Mouse (Mus musculus) midbrain, embryonic 15.5 days (tissue): ENCODE results near the gene Pfkfb4. TPM values are rescaled to one million over a fixed set of nuclear protein-coding genes. Genes with fewer than 3 reads are reported as not detected.

Source experiments
- ATAC-seq: fragments of 200-750 bp; cut with Nextera tagmentation; replicated peaks from 2 replicates; pipeline ENCODE4 v1.8.0; 2017; ENCODE audit warnings: moderate TSS enrichment
- H3K27ac ChIP-seq: fragments of 300-500 bp; sonication (generic); 2 replicates; pipeline ENCODE4 v1.5.1; 2015; ENCODE audit warnings: mild to moderate bottlenecking, inconsistent platforms
- H3K27me3 ChIP-seq: fragments of 300-500 bp; sonication (generic); replicated peaks from 2 replicates; pipeline ENCODE4 v1.6.1; 2015; ENCODE audit warnings: inconsistent platforms
- H3K36me3 ChIP-seq: fragments of 300-500 bp; sonication (generic); replicated peaks from 2 replicates; pipeline ENCODE4 v1.6.1; 2015; ENCODE audit warnings: inconsistent platforms
- H3K4me1 ChIP-seq: fragments of 300-500 bp; sonication (generic); 2 replicates; pipeline ENCODE4 v1.6.1; 2015; ENCODE audit warnings: inconsistent platforms
- H3K4me2 ChIP-seq: fragments of 300-500 bp; sonication (generic); 2 replicates; pipeline ENCODE4 v1.6.1; 2015; ENCODE audit warnings: inconsistent platforms, mild to moderate bottlenecking, moderate library complexity
- H3K4me3 ChIP-seq: fragments of 300-500 bp; sonication (generic); 2 replicates; pipeline ENCODE4 v1.5.1; 2015; ENCODE audit warnings: mild to moderate bottlenecking, inconsistent platforms
- H3K9ac ChIP-seq: fragments of 300-500 bp; sonication (generic); 2 replicates; pipeline ENCODE4 v1.6.1; 2015; ENCODE audit warnings: mild to moderate bottlenecking, inconsistent platforms
- H3K9me3 ChIP-seq: fragments of 300-500 bp; sonication (generic); 2 replicates; pipeline ENCODE4 v1.6.1; 2016; ENCODE audit warnings: inconsistent platforms
- WGBS: fragments of 180-500 bp; shearing (Covaris S2); methylation state at CpG from one replicate; pipeline ENCODE4 v1.1.7; 2015; ENCODE audit warnings: mixed read lengths; 5-methylcytosine and 5-hydroxymethylcytosine counted together
- microRNA counts: library from miRNA; unstranded; fragments of <30 nt; microRNA quantifications from one replicate; lab custom pipeline; 2016
- microRNA-seq: library from miRNA; unstranded; fragments of <30 nt; microRNA quantifications from one replicate; pipeline ENCODE4, GENCODE M21; 2016
- polyA plus RNA-seq: library from polyadenylated mRNA; unstranded; fragments of >200 nt; fragmentation: Nextera tagmentation; extraction: Ambion mirVana; gene quantifications from 2 replicates; pipeline ENCODE4 v1.2.1, GENCODE M21; 2015

Gene Pfkfb4
- polyA plus RNA-seq, 1 experiment from 2014 or later, result 36.7 TPM

DNA sequence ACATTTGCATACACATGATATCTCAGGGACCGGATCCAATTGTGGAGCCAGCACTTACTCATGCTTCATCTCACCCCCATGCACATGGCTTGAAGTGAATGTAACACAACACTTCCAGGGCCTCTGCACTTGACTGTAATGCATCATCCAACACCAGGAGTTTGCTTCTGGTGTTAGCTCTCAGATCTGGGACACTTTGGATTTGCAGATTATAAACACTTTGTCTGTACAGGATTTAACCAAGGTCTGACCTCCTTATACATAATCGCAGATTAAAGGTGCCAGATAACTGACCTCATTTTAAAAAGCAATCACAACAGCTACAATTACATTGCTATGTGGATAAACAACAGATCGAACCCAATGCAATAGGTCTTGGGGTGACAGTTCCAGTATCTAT, 88.9 kb downstream of the Pfkfb4 start:
- Histone ChIP-seq H3K9me3 (no peaks in the 10 kb centered on the region), H3K9ac (no peak overlapping the region), H3K36me3 (peaks cover 14% of the 10 kb centered on the region), H3K4me3 (no peak overlapping the region), H3K4me2 (no peak overlapping the region), H3K4me1 (peaks cover 26% of the 10 kb centered on the region), H3K27ac (no peak overlapping the region), H3K27me3 (no peaks in the 10 kb centered on the region)
- no peak for ATAC-seq
- WGBS, result 97% methylated on average over 3 of the region's 3 CpGs

DNA sequence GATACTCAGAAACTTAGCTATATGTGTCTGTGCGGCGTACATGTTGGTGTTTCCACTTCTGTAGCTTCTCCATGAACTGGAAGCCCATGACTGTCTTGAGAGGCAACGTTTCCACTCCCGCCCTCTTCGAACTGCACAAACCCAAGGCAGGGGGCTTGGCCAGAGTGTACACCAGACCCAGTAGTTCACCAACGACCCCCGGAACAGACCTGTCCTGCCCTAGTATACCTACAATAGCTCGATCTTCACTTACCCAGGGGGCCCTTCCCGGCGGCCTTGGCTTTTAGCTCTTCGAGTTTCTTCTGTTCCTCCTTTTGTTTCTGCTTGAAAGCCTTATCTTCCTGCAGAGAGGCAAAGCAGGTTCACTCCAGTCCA, 90.2 kb downstream of the Pfkfb4 start:
- Histone ChIP-seq H3K4me3 (peak overlapping the region; percentile 81), H3K4me2 (peak overlapping the region; percentile 79), H3K9ac (peak overlapping the region; percentile 91), H3K36me3 (peaks cover 14% of the 10 kb centered on the region), H3K27me3 (no peaks in the 10 kb centered on the region), H3K27ac (peak overlapping the region; percentile 74), H3K4me1 (peaks cover 26% of the 10 kb centered on the region), H3K9me3 (no peaks in the 10 kb centered on the region)
- peak; percentile 44 for ATAC-seq
- 6% methylated on average over 11 of the region's 11 CpGs for WGBS

MicroRNA genes within 50 kb of the gene (microRNA counts, 519-probe panel; counts per million panel counts)
- microRNA mmu-miR-711 (lab: Ali Mortazavi, UCI), result not detected

Small RNA genes lying within 50 kb of the gene (microRNA-seq; reads per million reads assigned to microRNA genes)
- gene Mir711, result not detected

Other genes starting within 250 kb of the Pfkfb4 start
- gene Ip6k2, start 208.0 kb upstream of the Pfkfb4 start, polyA plus RNA-seq, result 230 and 239 TPM in 2 replicates
- 34.9 and 38.1 TPM in 2 replicates for gene Nckipsd, start 183.4 kb upstream of the Pfkfb4 start, polyA plus RNA-seq
- 19.6 and 21.3 TPM in 2 replicates for gene Celsr3, start 165.5 kb upstream of the Pfkfb4 start, polyA plus RNA-seq
- gene Slc26a6, start 138.5 kb upstream of the Pfkfb4 start, polyA plus RNA-seq, result 16.7 and 17.8 TPM in 2 replicates
- gene Tmem89, start 77.2 kb upstream of the Pfkfb4 start, polyA plus RNA-seq, result 0.18 and 0.24 TPM in 2 replicates
- 443 and 465 TPM in 2 replicates for gene Uqcrc1, start 55.1 kb upstream of the Pfkfb4 start, polyA plus RNA-seq
- gene Col7a1, start 38.2 kb upstream of the Pfkfb4 start, polyA plus RNA-seq, result 2.5 and 2.7 TPM in 2 replicates
- not detected in 2 replicates for gene Ucn2, start 5.8 kb upstream of the Pfkfb4 start, polyA plus RNA-seq
- 66.0 and 68.4 TPM in 2 replicates for gene Shisa5, start 46.8 kb downstream of the Pfkfb4 start, polyA plus RNA-seq
- gene Trex1, start 68.0 kb downstream of the Pfkfb4 start, polyA plus RNA-seq, result 18.0 TPM in 2 replicates
- gene Atrip, start 82.3 kb downstream of the Pfkfb4 start, polyA plus RNA-seq, result 35.2 and 35.6 TPM in 2 replicates
- 14.3 and 16.8 TPM in 2 replicates for gene Ccdc51, start 90.7 kb downstream of the Pfkfb4 start, polyA plus RNA-seq
- 607 and 639 TPM in 2 replicates for gene Tma7, start 90.8 kb downstream of the Pfkfb4 start, polyA plus RNA-seq
- gene Plxnb1, start 103.6 kb downstream of the Pfkfb4 start, polyA plus RNA-seq, result 25.5 and 27.3 TPM in 2 replicates
- not detected in 2 replicates for gene Fbxw21, start 170.3 kb downstream of the Pfkfb4 start, polyA plus RNA-seq
- gene Fbxw13, start 204.2 kb downstream of the Pfkfb4 start, polyA plus RNA-seq, result not detected in 2 replicates
- not detected in 2 replicates for gene Fbxw20, start 243.0 kb downstream of the Pfkfb4 start, polyA plus RNA-seq